Mouse (Mus musculus) liver, embryonic 15.5 days (tissue): ENCODE measurements at regions not wholly inside any gene's neighbourhood (a gene's known extent, or its start where the extent isn't known, plus 50 kb on each side); places are given as distances from the start of the nearest gene placed in this dataset.

Experiments used
- ATAC-seq: fragments of 200-750 bp; cut with Nextera tagmentation; 2 replicates; pipeline ENCODE4 v1.8.0; 2017; ENCODE audit warnings: moderate number of reproducible peaks, mild to moderate bottlenecking, moderate library complexity; ENCODE audit not compliant: insufficient read depth
- H3K27ac ChIP-seq: fragments of 300-500 bp; sonication (generic); replicated peaks from 2 replicates; pipeline ENCODE4 v1.5.1; 2015; ENCODE audit warnings: mild to moderate bottlenecking, inconsistent platforms
- H3K27me3 ChIP-seq: fragments of 300-500 bp; sonication (generic); 2 replicates; pipeline ENCODE4 v1.6.1; 2015; ENCODE audit warnings: mild to moderate bottlenecking, inconsistent platforms
- H3K36me3 ChIP-seq: fragments of 300-500 bp; sonication (generic); replicated peaks from 2 replicates; pipeline ENCODE4 v1.6.1; 2015; ENCODE audit warnings: moderate library complexity, mild to moderate bottlenecking, inconsistent platforms
- H3K4me1 ChIP-seq: fragments of 300-500 bp; sonication (generic); replicated peaks from 2 replicates; pipeline ENCODE4 v1.6.1; 2015; ENCODE audit warnings: inconsistent platforms
- H3K4me2 ChIP-seq: fragments of 300-500 bp; sonication (generic); 2 replicates; pipeline ENCODE4 v1.6.1; 2015; ENCODE audit warnings: moderate library complexity, mild to moderate bottlenecking, inconsistent platforms
- H3K4me3 ChIP-seq: fragments of 300-500 bp; sonication (generic); replicated peaks from 2 replicates; pipeline ENCODE4 v1.5.1; 2015; ENCODE audit warnings: mild to moderate bottlenecking, inconsistent platforms
- H3K9ac ChIP-seq: fragments of 300-500 bp; sonication (generic); 2 replicates; pipeline ENCODE4 v1.6.1; 2015; ENCODE audit warnings: moderate library complexity, mild to moderate bottlenecking, inconsistent platforms
- H3K9me3 ChIP-seq: fragments of 300-500 bp; sonication (generic); replicated peaks from 2 replicates; pipeline ENCODE4 v1.6.1; 2016; ENCODE audit warnings: inconsistent platforms
- WGBS: fragments of 180-500 bp; shearing (Covaris S2); methylation state at CpG from one replicate; pipeline ENCODE4 v1.1.7; 2015; ENCODE audit warnings: mixed read lengths; ENCODE audit not compliant: insufficient replicate concordance; 5-methylcytosine and 5-hydroxymethylcytosine counted together

DNA sequence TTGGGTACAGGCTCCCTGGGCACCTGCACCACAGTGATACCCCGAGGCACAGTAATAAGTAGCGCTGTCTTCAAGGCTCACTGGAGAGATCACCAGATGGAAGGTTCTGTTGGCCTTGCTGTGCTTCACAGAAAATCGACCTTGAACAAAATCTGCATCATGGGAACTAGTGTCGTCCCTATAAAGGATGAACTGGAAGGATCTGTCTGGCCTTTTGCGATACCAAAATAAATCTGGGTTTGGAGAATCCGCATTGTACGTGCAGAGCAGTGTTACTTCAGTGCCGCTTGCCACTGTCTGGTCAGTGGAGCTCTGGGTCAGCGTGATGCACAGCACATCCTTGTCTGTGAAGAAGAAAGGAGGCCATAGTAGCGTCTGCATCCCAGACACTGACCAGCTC lies 105.3 kb downstream of the Dad1 start:
- Histone ChIP-seq H3K4me3 (no peak overlapping the region), H3K36me3 (no peaks in the 10 kb centered on the region), H3K9me3 (no peaks in the 10 kb centered on the region), H3K27ac (no peak overlapping the region), H3K9ac (no peak overlapping the region), H3K4me2 (no peak overlapping the region), H3K4me1 (peaks cover 26% of the 10 kb centered on the region), H3K27me3 (no peaks in the 10 kb centered on the region)
- no peak for ATAC-seq
- 73% methylated on average over 10 of the region's 10 CpGs for WGBS

- no peak overlapping the region for H3K4me2 ChIP-seq
- no peak overlapping the region for H3K27ac ChIP-seq
- no peaks in the 10 kb centered on the region for H3K36me3 ChIP-seq
- H3K27me3 ChIP-seq = no peaks in the 10 kb centered on the region
- H3K9me3 ChIP-seq = no peaks in the 10 kb centered on the region
- peaks cover 21% of the 10 kb centered on the region for H3K4me1 ChIP-seq
- no peak overlapping the region for H3K9ac ChIP-seq
- no peak overlapping the region for H3K4me3 ChIP-seq
- no peak for ATAC-seq
- WGBS = 34% methylated on average over 4 of the region's 4 CpGs
Measured at GRCm38 (mm10) chr14:54148121-54148520, 105.8 kb downstream of the Dad1 start.

GRCm38 (mm10) chr14:54147546-54147945 lies 106.4 kb downstream of the Dad1 start:
- H3K4me1 ChIP-seq = peaks cover 16% of the 10 kb centered on the region
- WGBS = 62% methylated on average over 6 of the region's 7 CpGs

GRCm38 (mm10) chr14:54145743-54146741 lies 107.9 kb downstream of the Dad1 start:
- 52% methylated on average over 11 of the region's 11 CpGs for WGBS
- no peaks in the 10 kb centered on the region for H3K9me3 ChIP-seq
- no peak overlapping the region for H3K27ac ChIP-seq
- H3K9ac ChIP-seq = no peak overlapping the region
- H3K4me3 ChIP-seq = no peak overlapping the region
- H3K27me3 ChIP-seq = no peaks in the 10 kb centered on the region
- H3K36me3 ChIP-seq = no peaks in the 10 kb centered on the region
- H3K4me1 ChIP-seq = peaks cover under 1% of the 10 kb centered on the region; the same call in 1 of the 2 replicates
- no peak for ATAC-seq
- no peak overlapping the region for H3K4me2 ChIP-seq

More at GRCm38 (mm10) chr14:54147546-54147945, 106.4 kb downstream of the Dad1 start:
- no peak overlapping the region for H3K4me3 ChIP-seq
- no peaks in the 10 kb centered on the region for H3K27me3 ChIP-seq
- no peak overlapping the region for H3K27ac ChIP-seq
- no peak overlapping the region for H3K9ac ChIP-seq
- no peaks in the 10 kb centered on the region for H3K9me3 ChIP-seq
- ATAC-seq = no peak
- no peaks in the 10 kb centered on the region for H3K36me3 ChIP-seq
- H3K4me2 ChIP-seq = no peak overlapping the region

DNA sequence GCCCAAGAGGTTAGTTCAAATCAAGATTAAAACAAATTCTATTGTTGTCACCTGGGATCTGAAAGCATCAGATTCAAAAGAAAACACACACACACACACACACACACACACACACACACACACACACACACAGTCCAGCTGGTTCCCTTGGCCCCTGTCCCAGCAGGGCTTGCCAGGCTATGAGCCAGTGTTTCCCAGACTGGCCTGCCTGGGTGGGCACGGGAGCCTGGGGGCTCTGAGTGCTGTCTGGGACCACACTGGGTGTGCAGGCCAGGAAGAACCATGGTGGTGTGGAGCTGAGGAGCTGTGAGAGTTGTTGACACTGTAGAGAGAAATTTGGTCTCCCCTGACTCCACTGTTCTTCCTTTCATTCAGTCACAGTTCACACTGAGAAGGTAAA lies 110.1 kb downstream of the Dad1 start:
- Histone ChIP-seq H3K9ac (no peak overlapping the region), H3K4me1 (peaks cover 3% of the 10 kb centered on the region; the same call in 1 of the 2 replicates), H3K4me3 (no peak overlapping the region), H3K4me2 (no peak overlapping the region), H3K9me3 (no peaks in the 10 kb centered on the region), H3K27ac (no peak overlapping the region), H3K36me3 (no peaks in the 10 kb centered on the region), H3K27me3 (no peaks in the 10 kb centered on the region)
- no peak for ATAC-seq
- WGBS = 65% methylated on average over 1 of the region's 1 CpGs

DNA sequence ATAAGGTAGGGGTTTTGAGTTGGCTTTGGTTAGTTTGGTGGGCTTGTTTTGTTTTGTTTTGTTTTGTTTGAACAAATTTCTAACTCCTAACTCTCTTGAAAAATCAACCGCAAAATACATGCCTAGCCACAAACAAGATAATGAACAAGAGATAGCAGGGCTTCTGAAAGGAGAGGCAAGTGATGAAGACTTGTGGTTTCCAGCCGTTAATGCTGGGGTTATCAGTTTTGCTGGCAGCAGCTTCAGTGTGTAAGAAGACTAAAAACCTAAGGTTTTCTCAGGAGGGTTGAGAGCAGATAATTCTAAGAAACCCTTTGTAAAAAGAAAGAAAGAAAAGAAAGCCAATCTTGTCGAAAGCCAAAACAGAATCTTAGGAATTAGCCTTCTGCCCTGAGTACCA lies 115.6 kb downstream of the Dad1 start:
- no peak overlapping the region for H3K4me3 ChIP-seq
- no peaks in the 10 kb centered on the region for H3K27me3 ChIP-seq
- 15% methylated on average over 3 of the region's 3 CpGs for WGBS
- 0 out of 2 replicates have a peak, but pooled peaks have one; percentile 42 for ATAC-seq
- no peak overlapping the region for H3K27ac ChIP-seq
- peaks cover 20% of the 10 kb centered on the region for H3K4me1 ChIP-seq
- H3K36me3 ChIP-seq = no peaks in the 10 kb centered on the region
- peak overlapping the region; percentile 34 for H3K4me2 ChIP-seq
- no peaks in the 10 kb centered on the region for H3K9me3 ChIP-seq
- H3K9ac ChIP-seq = no peak overlapping the region

DNA sequence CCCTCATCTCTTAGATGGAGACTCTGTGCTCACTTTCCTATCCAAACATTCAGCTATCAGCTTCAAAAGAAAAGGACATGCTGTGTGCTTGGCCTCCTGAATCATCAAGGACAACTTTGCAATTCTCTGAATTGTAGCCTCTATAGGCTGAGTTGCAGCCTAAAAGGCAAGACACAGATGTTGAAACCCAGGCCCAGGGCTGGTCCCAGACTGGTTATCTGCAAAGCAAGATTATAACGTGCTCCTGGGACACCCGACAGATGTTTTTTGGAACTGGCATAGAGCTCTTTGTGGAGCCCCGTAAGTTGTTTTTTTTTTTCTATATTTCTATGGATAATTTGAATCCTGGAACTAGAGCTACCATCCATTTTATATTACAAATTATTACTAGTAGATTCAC lies 117.4 kb downstream of the Dad1 start:
- H3K27ac ChIP-seq = no peak overlapping the region
- no peaks in the 10 kb centered on the region for H3K9me3 ChIP-seq
- no peak overlapping the region for H3K4me3 ChIP-seq
- 24% methylated on average over 3 of the region's 3 CpGs for WGBS
- H3K4me2 ChIP-seq = no peak overlapping the region
- peaks cover 20% of the 10 kb centered on the region for H3K4me1 ChIP-seq
- no peaks in the 10 kb centered on the region for H3K27me3 ChIP-seq
- H3K9ac ChIP-seq = no peak overlapping the region
- no peaks in the 10 kb centered on the region for H3K36me3 ChIP-seq
- no peak for ATAC-seq

DNA sequence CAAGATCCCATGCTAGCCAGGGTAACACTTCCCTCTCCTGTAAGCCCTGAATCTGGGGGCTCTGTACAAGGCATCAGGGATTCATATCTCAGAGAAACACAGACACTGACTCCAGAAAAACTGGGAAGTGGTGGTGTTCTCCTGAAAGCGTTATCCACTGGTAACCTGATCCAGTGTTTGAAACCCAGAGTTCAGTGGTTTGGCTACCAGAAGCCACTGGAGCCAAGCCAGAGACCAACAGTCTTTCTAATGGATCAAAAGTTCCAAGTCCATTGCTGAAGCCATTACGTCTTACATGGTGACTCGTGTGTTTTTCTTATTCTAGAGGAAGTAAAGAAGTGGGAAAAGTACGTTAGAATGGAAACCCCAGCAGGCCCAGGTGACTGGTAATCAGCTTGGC lies 125.6 kb downstream of the Dad1 start:
- no peaks in the 10 kb centered on the region for H3K4me1 ChIP-seq
- no peak overlapping the region for H3K4me2 ChIP-seq
- no peaks in the 10 kb centered on the region for H3K27me3 ChIP-seq
- H3K9ac ChIP-seq = no peak overlapping the region
- 45% methylated on average over 4 of the region's 4 CpGs for WGBS
- H3K27ac ChIP-seq = no peak overlapping the region
- H3K9me3 ChIP-seq = no peaks in the 10 kb centered on the region
- no peak for ATAC-seq
- H3K36me3 ChIP-seq = no peaks in the 10 kb centered on the region
- H3K4me3 ChIP-seq = no peak overlapping the region

- Histone ChIP-seq H3K9ac (no peak overlapping the region), H3K4me3 (no peak overlapping the region), H3K4me2 (no peak overlapping the region), H3K36me3 (no peaks in the 10 kb centered on the region), H3K4me1 (peaks cover 8% of the 10 kb centered on the region), H3K27ac (no peak overlapping the region), H3K27me3 (no peaks in the 10 kb centered on the region), H3K9me3 (no peaks in the 10 kb centered on the region)
- no peak for ATAC-seq
Measured at GRCm38 (mm10) chr14:54125510-54125909, 128.4 kb downstream of the Dad1 start.

GRCm38 (mm10) chr14:54121973-54122372 lies 131.9 kb downstream of the Dad1 start:
- H3K4me3 ChIP-seq = no peak overlapping the region
- no peaks in the 10 kb centered on the region for H3K9me3 ChIP-seq
- no peak overlapping the region for H3K9ac ChIP-seq
- WGBS = 47% methylated on average over 7 of the region's 7 CpGs
- H3K27me3 ChIP-seq = no peaks in the 10 kb centered on the region
- H3K27ac ChIP-seq = no peak overlapping the region
- ATAC-seq = no peak
- H3K4me1 ChIP-seq = peaks cover 8% of the 10 kb centered on the region
- no peak overlapping the region for H3K4me2 ChIP-seq
- H3K36me3 ChIP-seq = no peaks in the 10 kb centered on the region

DNA sequence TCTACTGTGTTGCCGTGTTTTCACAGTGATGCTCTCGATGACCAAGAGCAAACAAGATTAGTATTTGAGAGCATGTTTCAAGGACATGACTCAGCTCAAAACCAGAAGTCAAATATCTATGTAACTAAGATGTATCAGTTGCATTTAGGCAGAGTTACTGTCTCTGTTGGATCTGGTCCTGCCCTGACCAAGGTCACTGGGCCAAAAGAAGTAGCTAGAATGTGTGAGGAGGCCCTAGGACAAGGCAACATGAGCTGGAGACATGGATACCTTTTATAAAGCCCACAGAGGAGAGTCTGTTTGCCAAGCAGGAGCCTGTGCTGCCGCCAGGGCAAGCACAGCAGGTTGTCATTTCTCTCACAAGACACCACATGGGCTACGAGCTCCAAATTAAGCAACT lies 132.6 kb downstream of the Dad1 start:
- Histone ChIP-seq H3K36me3 (no peaks in the 10 kb centered on the region), H3K4me2 (no peak overlapping the region), H3K27me3 (no peaks in the 10 kb centered on the region), H3K27ac (no peak overlapping the region), H3K4me3 (no peak overlapping the region), H3K9me3 (no peaks in the 10 kb centered on the region), H3K4me1 (peaks cover 8% of the 10 kb centered on the region), H3K9ac (no peak overlapping the region)
- ATAC-seq = no peak
- 51% methylated on average over 4 of the region's 4 CpGs for WGBS
